Mouse (Mus musculus) midbrain, embryonic 10.5 days (tissue): Measurements from ENCODE around the gene Lrfn5. TPM values are rescaled to one million over a fixed set of nuclear protein-coding genes. Genes with fewer than 3 reads are reported as not detected.

Source experiments
- DNase-seq: peaks from one replicate; pipeline ENCODE4 v3.0.0-alpha.2; 2017; ENCODE audit warnings: low spot score
- H3K27ac ChIP-seq: fragments of 300-500 bp; sonication (generic); replicated peaks from 2 replicates; pipeline ENCODE4 v1.5.1; 2016; ENCODE audit warnings: mild to moderate bottlenecking
- H3K27me3 ChIP-seq: fragments of 300-500 bp; sonication (generic); 2 replicates; pipeline ENCODE4 v1.6.1; 2016; ENCODE audit warnings: low read depth, mild to moderate bottlenecking; ENCODE audit not compliant: poor library complexity, severe bottlenecking
- H3K36me3 ChIP-seq: fragments of 300-500 bp; sonication (generic); 2 replicates; pipeline ENCODE4 v1.6.1; 2016; ENCODE audit warnings: mild to moderate bottlenecking, moderate library complexity
- H3K4me1 ChIP-seq: fragments of 300-500 bp; sonication (generic); 2 replicates; pipeline ENCODE4 v1.6.1; 2016
- H3K4me3 ChIP-seq: fragments of 300-500 bp; sonication (generic); 2 replicates; pipeline ENCODE4 v1.5.1; 2016; ENCODE audit warnings: mild to moderate bottlenecking, moderate library complexity
- H3K9me3 ChIP-seq: fragments of 300-500 bp; sonication (generic); replicated peaks from 2 replicates; pipeline ENCODE4 v1.6.1; 2016; ENCODE audit warnings: mild to moderate bottlenecking
- WGBS: fragments of 180-500 bp; shearing (Covaris S2); methylation state at CpG from one replicate; pipeline ENCODE4 v1.1.7; 2016; 5-methylcytosine and 5-hydroxymethylcytosine counted together
- polyA plus RNA-seq: library from polyadenylated mRNA; unstranded; fragments of >200 nt; fragmentation: Nextera tagmentation; extraction: Ambion mirVana; gene quantifications from 2 replicates; pipeline ENCODE4 v1.2.1, GENCODE M21; 2016

The Lrfn5 gene
- polyA plus RNA-seq, 1 experiment from 2014 or later = 0.73 TPM

- H3K27me3 ChIP-seq = no peaks in the 10 kb centered on the region
- no peaks in the 10 kb centered on the region for H3K36me3 ChIP-seq
- no peak overlapping the region for H3K27ac ChIP-seq
- DNase-seq = no peak
- no peaks in the 10 kb centered on the region for H3K9me3 ChIP-seq
- WGBS = 85% methylated on average over 4 of the region's 4 CpGs
- no peak overlapping the region for H3K4me3 ChIP-seq
- no peaks in the 10 kb centered on the region for H3K4me1 ChIP-seq
Observed at GRCm38 (mm10) chr12:61807073-61807605, 284.2 kb downstream of the Lrfn5 start.

GRCm38 (mm10) chr12:61823601-61824000, 300.7 kb downstream of the Lrfn5 start:
- no peak for DNase-seq
- WGBS = 89% methylated on average over 5 of the region's 5 CpGs

DNA sequence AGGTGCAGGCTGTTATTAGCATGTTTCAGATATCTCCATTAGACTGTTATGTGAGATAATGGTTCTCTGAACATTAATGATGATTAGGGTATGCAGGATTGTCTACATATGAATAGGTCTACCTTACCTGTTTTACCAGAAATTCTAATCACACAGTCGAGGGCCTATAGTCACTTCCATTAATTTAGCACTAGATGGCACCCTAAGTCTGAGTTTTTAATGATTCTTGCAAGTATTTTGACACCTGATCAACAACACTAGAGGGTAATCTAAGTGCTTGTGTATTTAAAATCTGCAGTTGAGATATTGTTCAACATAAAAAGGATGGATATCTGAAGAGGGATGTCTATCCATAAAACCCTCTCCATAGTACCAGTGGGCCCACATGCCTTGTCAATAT, 303.4 kb downstream of the Lrfn5 start:
- WGBS = 15% methylated on average over 1 of the region's 1 CpGs
- Histone ChIP-seq H3K36me3 (no peaks in the 10 kb centered on the region), H3K27ac (no peak overlapping the region)

More at GRCm38 (mm10) chr12:61823601-61824000, 300.7 kb downstream of the Lrfn5 start:
- Histone ChIP-seq H3K9me3 (no peaks in the 10 kb centered on the region), H3K27ac (no peak overlapping the region), H3K4me1 (no peaks in the 10 kb centered on the region), H3K27me3 (no peaks in the 10 kb centered on the region), H3K36me3 (no peaks in the 10 kb centered on the region), H3K4me3 (no peak overlapping the region)

GRCm38 (mm10) chr12:61842599-61843291, 319.8 kb downstream of the Lrfn5 start:
- Histone ChIP-seq H3K27ac (no peak overlapping the region), H3K36me3 (no peaks in the 10 kb centered on the region), H3K9me3 (no peaks in the 10 kb centered on the region), H3K27me3 (no peaks in the 10 kb centered on the region), H3K4me1 (no peaks in the 10 kb centered on the region), H3K4me3 (no peak overlapping the region)
- WGBS = 94% methylated on average over 9 of the region's 9 CpGs
- DNase-seq = no peak

More for the DNA sequence above, 303.4 kb downstream of the Lrfn5 start:
- Histone ChIP-seq H3K4me3 (no peak overlapping the region), H3K4me1 (no peaks in the 10 kb centered on the region), H3K9me3 (no peaks in the 10 kb centered on the region), H3K27me3 (no peaks in the 10 kb centered on the region)
- no peak for DNase-seq

- Histone ChIP-seq H3K9me3 (no peaks in the 10 kb centered on the region), H3K27me3 (no peaks in the 10 kb centered on the region), H3K36me3 (no peaks in the 10 kb centered on the region), H3K4me3 (no peak overlapping the region), H3K4me1 (no peaks in the 10 kb centered on the region), H3K27ac (no peak overlapping the region)
- WGBS = 52% methylated on average over 1 of the region's 1 CpGs
- no peak for DNase-seq
Observed at GRCm38 (mm10) chr12:61854183-61854582, 331.2 kb downstream of the Lrfn5 start.
